Mouse (Mus musculus) erythroblast, adult 5-6 weeks (primary cell): ENCODE measurements around the gene Ggact. TPM values are rescaled to one million over a fixed set of nuclear protein-coding genes. Genes with fewer than 3 reads are reported as not detected.

Experiments used
- ATAC-seq: replicated peaks from 2 replicates; pipeline ENCODE4 v1.8.0; 2016; ENCODE audit warnings: moderate number of reproducible peaks, mild to moderate bottlenecking, moderate TSS enrichment, inconsistent platforms; ENCODE audit not compliant: poor library complexity, low FRiP score, severe bottlenecking
- total RNA-seq, 2 experiments: library from RNA; stranded (forward) in 1 of 2; stranded (reverse) in 1 of 2; fragments of 150-400 nt in 1 of 2; fragments of 200-764, 138-1000 nt in 1 of 2; gene quantifications; 2 replicates each; pipeline versions ENCODE4 v1.2.3 to v1.2.4; 2015 to 2017; ENCODE audit warnings: low replicate concordance in 2 of 2

Gene Ggact
- total RNA-seq, 2 experiments from 2014 or later, result 4.6 TPM; not detected in 1

DNA sequence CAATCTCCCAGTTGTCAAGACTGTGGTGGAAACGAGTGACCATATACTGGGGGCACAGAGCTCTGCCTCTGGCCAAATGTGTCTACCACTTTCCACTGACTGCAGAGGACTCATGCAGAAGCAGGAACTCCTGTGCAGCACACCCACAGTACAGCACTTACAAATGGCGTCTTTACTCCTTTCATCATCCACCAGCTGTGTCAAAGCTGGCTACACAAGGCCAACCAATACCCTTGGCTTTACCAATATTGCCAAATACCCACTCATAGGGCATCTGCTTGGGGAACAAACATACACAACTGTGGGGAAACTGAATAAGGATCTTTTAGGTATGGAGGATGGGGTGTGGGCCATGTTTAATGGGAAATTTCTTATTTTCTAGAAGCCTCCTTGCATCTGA lies 11.8 kb downstream of the Ggact start:
- ATAC-seq, result no peak

DNA sequence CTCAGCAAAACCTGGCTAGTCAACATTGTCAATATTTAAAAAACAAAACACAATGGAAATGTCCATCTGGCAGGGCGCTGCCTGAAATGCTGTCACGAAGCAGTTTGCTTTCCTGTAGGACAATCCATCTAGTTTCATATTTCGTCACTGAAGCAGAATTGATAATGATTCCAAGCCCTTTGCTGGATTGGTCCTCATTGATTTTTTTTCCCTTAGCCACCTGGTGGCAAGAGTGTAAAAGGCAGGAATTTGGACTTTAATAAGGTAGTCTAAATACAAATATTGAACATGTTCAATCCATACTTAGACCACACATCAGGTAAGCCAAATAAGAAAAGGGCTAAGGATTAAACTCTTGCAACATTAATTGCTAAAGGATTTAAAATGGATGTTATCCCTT lies 12.4 kb downstream of the Ggact start:
- ATAC-seq, result no peak

- no peak for ATAC-seq
Measured at GRCm38 (mm10) chr14:122900679-122901078, 12.9 kb downstream of the Ggact start.

DNA sequence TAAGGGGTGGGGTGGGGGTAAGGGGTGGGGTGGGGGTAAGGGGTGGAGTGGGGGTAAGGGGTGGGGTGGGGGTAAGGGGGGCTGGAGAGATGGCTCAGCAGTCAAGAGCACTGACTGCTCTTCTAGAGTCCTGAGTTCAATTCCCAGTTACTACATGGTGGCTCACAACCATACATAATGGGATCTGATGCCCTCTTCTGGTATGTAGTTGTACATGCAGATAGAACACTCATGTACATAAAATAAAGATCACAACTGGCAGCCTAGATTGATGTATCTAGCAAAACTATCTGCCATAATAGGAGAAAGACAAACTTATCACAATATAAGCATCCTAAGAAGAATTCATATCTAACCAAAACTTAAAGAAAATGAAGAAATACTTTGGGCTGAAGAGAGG lies 15.0 kb downstream of the Ggact start:
- no peak for ATAC-seq

- no peak for ATAC-seq
Measured at GRCm38 (mm10) chr14:122896106-122896505, 17.5 kb downstream of the Ggact start.

GRCm38 (mm10) chr14:122891470-122891968 lies 22.0 kb downstream of the Ggact start:
- no peak for ATAC-seq

DNA sequence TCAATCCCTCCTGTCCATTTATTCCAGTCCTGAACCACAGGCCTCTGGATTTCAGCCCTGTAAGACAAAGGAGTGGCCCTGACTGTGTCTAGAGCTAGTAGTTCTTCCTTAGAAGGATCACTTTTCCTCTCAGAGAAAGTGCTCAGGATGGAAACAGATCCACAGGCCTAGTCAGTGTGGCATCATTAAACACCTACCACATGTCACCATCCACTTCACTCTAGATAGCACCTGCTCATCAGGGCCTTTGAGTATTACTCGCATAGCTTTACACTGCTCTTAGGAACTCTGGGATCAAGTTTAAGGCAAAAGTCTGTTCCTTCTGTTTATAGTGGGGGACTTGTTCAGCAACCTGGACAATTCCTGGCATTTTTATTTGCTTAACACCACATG lies 25.1 kb downstream of the Ggact start:
- ATAC-seq, result no peak

DNA sequence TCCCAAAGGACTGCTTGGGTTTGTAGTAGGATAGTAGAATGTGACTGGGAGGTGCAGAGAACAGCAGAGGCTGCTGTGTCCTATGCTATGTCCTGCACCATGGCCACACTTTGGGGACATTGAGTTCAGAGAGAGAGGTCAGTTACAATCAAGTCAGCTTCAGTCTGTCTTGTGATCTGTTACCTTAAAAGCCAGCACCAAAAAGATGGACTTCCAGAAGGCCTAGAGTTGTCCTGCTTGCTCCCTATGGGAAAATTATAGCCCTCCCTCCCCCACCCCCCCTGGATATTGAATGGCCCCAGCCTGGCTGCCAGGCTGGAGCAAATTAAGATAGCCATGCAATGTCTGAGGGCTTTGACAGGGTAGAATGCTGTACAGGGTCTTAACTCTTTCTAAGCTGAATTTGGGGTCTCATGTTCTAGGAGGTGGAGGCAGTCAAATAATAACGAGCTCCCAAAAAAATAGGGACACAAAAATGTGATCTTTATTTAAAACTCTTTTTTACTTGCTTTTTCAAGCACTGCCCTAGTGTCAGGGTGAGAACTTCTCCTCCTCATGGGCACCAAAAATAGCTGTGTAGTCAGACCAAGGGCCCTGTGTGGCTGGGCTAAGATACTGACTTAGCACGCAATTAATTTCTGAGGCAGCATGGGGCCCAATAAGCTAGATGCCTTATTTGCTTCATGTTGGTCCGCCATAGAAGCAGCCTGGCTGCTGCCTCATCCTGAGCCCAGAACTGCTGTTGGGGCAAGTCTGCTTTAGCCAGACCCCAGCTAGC lies 25.7 kb downstream of the Ggact start:
- no peak for ATAC-seq

- no peak for ATAC-seq
Measured at GRCm38 (mm10) chr14:122887278-122887677, 26.3 kb downstream of the Ggact start.

DNA sequence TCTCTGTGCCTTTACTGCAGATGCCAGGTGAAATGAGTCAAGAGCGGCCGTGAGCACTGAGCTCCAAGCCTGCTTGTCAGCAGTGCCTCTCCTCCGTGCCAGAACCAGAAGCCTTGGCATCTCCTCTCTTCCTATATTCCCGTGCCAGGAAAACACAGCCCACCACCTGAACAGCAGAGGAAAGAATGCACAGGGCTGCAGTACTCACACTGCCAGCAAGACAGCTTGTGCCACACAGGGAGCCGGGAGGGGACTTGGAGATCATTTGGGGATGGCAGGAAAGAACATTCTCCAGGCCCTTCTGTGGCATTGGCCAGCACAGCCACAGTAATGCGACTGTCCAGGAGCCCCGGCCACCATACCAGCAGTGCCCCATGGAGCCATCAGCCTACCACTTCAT lies 27.7 kb downstream of the Ggact start:
- no peak for ATAC-seq

- no peak for ATAC-seq
Measured at GRCm38 (mm10) chr14:122883821-122884584, 29.6 kb downstream of the Ggact start.

DNA sequence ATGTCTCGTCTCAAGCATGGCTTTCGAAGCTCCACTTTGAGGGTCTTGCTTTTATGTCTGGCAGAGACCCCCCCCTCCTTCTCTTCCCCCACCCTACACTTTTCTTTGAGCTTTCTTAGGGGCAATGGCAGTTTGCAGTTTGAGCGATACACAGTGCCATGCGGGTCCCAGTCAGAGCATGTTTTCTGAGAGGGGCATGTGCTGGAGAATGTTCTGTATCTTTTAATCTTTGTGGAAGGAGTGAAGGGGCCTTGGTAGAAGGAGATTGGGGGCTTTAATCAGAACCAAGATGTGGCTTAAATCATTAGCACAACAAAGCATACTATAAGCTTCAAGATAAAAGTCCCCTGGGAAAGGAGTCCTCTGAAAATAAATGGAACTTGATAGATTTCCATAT lies 30.1 kb downstream of the Ggact start:
- ATAC-seq, result no peak

DNA sequence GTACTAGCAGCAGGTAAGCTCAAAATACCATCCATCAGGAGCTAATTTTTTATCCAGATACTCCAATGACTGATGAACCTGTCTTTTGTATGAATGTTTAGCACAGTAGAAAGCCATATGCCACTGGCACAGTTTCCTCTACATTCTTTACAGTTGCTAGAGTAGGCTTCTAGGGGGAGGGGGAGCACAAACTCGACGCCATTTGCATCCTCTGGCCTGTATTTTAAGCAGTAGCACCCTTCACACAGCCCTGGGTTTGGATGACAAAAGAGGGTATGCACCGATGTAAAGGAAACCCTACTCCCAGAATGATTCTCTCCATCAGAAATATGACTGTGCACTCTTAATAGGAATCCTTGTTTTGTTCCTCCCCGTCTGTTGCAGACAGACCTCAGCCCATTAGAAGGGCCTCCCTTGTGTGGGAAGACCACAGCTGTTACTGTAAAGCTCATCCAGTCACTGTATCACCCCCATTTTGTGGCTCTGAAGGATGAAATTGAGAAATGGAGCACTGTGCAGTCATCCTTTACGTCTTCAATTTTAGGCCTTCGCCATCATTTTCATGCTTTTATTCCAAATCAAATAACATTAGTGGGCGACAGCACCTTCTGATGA lies 30.7 kb downstream of the Ggact start:
- no peak for ATAC-seq

DNA sequence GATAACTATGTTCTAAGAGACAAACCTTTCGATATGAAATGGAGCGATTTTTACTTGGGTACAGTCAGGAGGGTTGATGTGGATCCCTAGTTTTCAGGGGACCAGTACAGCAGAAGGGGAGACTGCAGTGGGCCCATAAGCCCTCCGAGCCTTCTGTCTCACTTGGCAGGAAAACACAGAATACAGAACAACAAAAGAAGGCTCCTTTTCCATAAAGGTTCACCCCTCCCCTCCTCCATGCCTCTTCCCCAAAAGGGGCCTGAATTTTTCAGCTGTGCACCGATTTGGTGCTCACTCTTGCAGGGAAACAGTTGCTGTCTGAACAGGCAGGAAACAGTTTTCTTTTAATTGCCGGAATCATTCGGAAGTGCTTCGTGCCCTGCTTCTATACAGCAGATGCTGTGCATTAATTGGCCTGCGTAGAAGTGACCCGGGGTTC lies 31.3 kb downstream of the Ggact start:
- no peak for ATAC-seq

- no peak for ATAC-seq
Measured at GRCm38 (mm10) chr14:122881699-122882098, 31.9 kb downstream of the Ggact start.

DNA sequence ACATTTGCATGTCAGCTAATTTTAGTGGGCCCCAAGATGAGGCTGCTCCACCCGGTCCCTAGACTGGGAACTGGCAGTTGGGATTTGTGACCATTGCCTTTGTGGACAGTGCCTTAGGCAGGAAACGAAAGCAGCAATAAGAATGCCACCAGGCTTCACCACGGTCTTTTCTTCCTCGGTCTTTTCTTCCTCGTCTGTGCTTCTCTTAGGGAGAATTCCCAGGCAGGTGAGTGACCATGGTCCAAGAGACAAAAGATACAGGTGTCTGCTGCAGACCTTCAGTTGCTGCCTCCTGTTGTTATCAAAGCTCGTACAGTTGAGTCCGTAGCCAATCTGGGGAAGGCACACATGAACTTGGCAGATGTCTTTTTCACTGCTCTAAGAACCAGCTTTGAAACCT lies 33.3 kb downstream of the Ggact start:
- ATAC-seq, result no peak

DNA sequence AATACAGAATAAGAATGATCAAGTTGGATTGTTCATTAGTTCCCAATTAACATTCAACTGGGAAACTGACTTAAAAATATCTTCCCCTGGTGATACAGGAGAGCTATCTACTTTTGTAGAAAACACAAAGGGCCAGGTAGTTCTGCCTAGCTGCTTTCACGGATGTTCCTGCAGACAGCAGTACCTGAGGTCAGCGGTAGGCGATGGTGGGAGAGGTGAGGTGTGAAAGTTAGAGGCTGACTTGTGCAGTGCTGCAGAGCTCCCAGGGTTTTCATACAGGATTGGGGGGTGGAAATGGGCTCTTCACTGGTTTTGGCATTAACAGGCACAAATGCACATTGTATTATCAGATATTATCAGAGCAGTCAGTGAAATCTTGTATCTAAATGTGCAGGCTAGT lies 35.8 kb downstream of the Ggact start:
- no peak for ATAC-seq

- no peak for ATAC-seq
Measured at GRCm38 (mm10) chr14:122876723-122877122, 36.8 kb downstream of the Ggact start.

DNA sequence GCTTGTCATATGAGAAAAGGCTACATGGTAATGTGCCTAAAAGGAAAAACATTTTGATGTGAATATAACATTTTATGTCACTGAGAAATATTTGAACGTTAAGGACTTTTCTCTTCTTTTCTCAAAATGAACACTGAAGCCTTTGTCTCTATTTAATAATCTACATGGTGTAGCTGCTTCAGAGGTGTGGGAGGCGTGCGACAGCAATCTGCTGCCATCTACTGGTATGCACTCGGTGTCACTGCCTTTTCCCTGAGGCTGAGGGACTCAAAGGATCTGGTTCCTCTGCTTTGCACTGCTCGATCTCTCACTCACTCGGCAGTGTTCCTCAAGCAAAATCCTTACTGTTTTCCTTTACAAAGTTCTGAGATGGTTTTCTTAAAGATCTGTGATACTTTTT lies 37.4 kb downstream of the Ggact start:
- ATAC-seq, result no peak

DNA sequence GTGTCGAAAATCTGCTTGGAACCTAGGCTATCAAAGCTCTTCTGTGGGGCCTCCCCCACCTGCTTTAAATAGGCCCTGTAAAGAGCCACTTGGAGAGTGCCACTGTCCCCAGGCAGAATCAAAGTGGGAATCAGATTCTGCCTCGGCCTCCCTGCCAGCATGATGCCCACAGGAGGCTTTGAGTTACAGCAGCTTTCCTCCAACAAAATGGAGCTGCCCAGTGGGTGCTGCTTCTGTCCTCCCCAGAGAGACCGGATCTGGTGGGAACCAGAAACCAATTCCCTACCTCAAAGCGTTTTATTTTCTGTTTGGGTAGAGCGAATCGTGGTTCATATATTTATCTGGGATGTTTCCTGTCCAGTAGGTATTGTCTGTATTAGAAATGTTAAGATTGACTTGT lies 37.9 kb downstream of the Ggact start:
- ATAC-seq, result no peak

GRCm38 (mm10) chr14:122875056-122875455 lies 38.5 kb downstream of the Ggact start:
- ATAC-seq, result no peak
